Mouse (Mus musculus) thymus, adult 2 months (tissue): ENCODE data around the gene Abca6. TPM values are rescaled to one million over a fixed set of nuclear protein-coding genes. Genes with fewer than 3 reads are reported as not detected.

Source experiments
- DNase-seq: peaks from one replicate; pipeline ENCODE4 v3.0.0; 2021
- H3K27ac ChIP-seq: fragments of 200-500 bp; 2 replicates; pipeline ENCODE4 v1.5.1; 2012; ENCODE audit warnings: low read length, control low read depth; ENCODE audit not compliant: control insufficient read depth, insufficient read depth
- H3K27me3 ChIP-seq: fragments of 200-500 bp; 2 replicates; pipeline ENCODE4 v1.6.1; 2012; ENCODE audit warnings: mild to moderate bottlenecking, low read length, moderate library complexity, mixed read lengths; ENCODE audit not compliant: control insufficient read depth, insufficient read depth
- H3K36me3 ChIP-seq: fragments of 200-500 bp; 2 replicates; pipeline ENCODE4 v1.6.1; 2012; ENCODE audit warnings: mild to moderate bottlenecking, low read length, moderate library complexity; ENCODE audit not compliant: control insufficient read depth, insufficient read depth
- H3K4me1 ChIP-seq: fragments of 200-500 bp; replicated peaks from 2 replicates; pipeline ENCODE4 v1.6.1; 2012; ENCODE audit warnings: low read length; ENCODE audit not compliant: control insufficient read depth, insufficient read depth
- H3K4me3 ChIP-seq: fragments of 200-500 bp; 2 replicates; pipeline ENCODE4 v1.5.1; 2012; ENCODE audit warnings: mild to moderate bottlenecking, low read length, control low read depth, moderate library complexity; ENCODE audit not compliant: control insufficient read depth, insufficient read depth
- CTCF ChIP-seq: fragments of 200-500 bp; IDR thresholded peaks from 2 replicates; pipeline ENCODE4 v1.5.1; 2012; ENCODE audit warnings: mild to moderate bottlenecking, control low read depth, low read length, moderate library complexity, borderline replicate concordance; ENCODE audit not compliant: control insufficient read depth, poor library complexity, insufficient read depth; ENCODE audit errors: extremely low read depth
- POLR2A ChIP-seq: fragments of 200-500 bp; IDR thresholded peaks from 2 replicates; pipeline ENCODE4 v1.6.1; 2012; ENCODE audit warnings: mild to moderate bottlenecking, low read length, control low read depth, moderate library complexity; ENCODE audit not compliant: control insufficient read depth, poor library complexity, insufficient read depth; ENCODE audit errors: extremely low read depth
- WGBS: fragments of 180-500 bp; shearing (Covaris S2); methylation state at CpG from one replicate; pipeline ENCODE4 v1.1.7; 2018; 5-methylcytosine and 5-hydroxymethylcytosine counted together
- polyA plus RNA-seq: library from polyadenylated mRNA; depleted of rRNA; stranded (reverse); fragments of >200 nt; gene quantifications from 2 replicates; pipeline ENCODE4 v1.2.3, GENCODE M21; 2012; rRNA removed

Abca6 gene
- polyA plus RNA-seq, 1 experiment, result 0.24 TPM

DNA sequence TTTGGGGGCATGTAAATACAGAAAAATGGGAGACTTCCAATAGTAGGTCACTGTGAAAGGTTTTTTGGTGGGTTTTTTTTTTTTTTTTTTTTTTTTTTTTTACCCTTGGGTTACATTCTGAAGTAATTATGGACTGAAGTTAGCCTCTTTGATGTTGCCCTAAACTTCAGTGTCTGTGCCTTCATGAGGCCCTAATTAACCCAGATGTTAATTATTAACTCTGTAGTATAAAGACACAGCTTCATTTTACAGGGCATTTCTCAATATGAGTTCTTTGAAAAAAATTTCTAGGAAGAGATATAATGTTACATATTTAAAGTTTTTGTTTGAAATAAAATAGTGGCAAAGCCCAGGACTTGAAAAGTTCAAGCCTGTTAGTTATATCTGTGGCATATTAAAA, 86.2 kb downstream of the Abca6 start:
- Histone ChIP-seq H3K4me3 (no peak overlapping the region), H3K4me1 (no peaks in the 10 kb centered on the region), H3K36me3 (no peaks in the 10 kb centered on the region), H3K27ac (no peak overlapping the region), H3K27me3 (no peaks in the 10 kb centered on the region)
- no peak for DNase-seq
- TF ChIP-seq CTCF (no peak), POLR2A (no peak)

DNA sequence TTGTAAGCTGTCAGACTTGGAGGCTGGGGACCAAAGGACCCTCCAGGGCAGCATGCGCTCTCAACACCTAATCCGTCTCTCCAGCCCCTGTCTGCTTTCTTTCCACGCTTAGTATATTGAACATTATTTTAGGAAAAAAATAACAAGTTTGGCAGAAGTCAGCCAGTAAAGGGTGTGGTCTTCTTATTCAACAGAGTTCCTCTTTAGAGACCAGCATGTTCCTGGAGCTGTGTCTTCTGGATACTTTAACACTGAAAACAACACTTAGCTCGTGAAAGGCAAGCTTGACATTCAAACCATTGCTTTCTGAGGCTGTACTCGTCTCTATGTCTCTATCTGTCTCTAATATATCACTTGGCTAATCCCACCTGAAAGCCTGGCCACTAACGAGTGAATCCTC, 94.5 kb downstream of the Abca6 start:
- Histone ChIP-seq H3K27me3 (no peaks in the 10 kb centered on the region), H3K4me1 (no peaks in the 10 kb centered on the region), H3K4me3 (no peak overlapping the region), H3K36me3 (no peaks in the 10 kb centered on the region), H3K27ac (no peak overlapping the region)
- TF ChIP-seq POLR2A (no peak), CTCF (no peak)
- DNase-seq, result no peak
- 77% methylated on average over 6 of the region's 6 CpGs for WGBS

DNA sequence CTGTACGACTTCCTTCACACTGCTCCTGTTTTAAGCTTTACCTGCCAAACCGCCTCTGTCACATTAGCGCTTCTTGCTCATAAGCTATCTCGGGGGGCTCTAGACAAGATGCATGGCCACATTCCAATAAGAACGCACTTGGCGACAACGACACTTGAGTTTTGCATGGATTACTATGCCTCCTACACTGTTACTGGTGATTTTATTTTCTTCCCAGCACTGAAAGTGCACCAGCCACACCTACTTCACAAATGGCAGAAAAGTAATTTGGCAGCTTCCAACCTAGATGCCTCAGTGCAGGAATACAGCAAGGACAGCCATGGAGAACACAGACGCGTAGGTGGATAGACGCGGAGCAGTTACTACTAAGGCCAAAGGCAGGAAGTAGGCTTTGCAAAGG, 95.6 kb downstream of the Abca6 start:
- no peak overlapping the region for H3K27ac ChIP-seq
- no peak overlapping the region for H3K4me3 ChIP-seq
- H3K27me3 ChIP-seq, result no peaks in the 10 kb centered on the region
- no peak for DNase-seq
- WGBS, result 98% methylated on average over 11 of the region's 11 CpGs
- H3K4me1 ChIP-seq, result no peaks in the 10 kb centered on the region
- no peak for TF ChIP-seq CTCF
- TF ChIP-seq POLR2A, result no peak
- H3K36me3 ChIP-seq, result no peaks in the 10 kb centered on the region

- no peak overlapping the region for H3K27ac ChIP-seq
- no peaks in the 10 kb centered on the region for H3K4me1 ChIP-seq
- WGBS, result 97% methylated on average over 5 of the region's 5 CpGs
- H3K4me3 ChIP-seq, result no peak overlapping the region
- H3K27me3 ChIP-seq, result no peaks in the 10 kb centered on the region
- no peak for DNase-seq
- TF ChIP-seq CTCF (no peak), POLR2A (no peak)
- H3K36me3 ChIP-seq, result no peaks in the 10 kb centered on the region
Observed at GRCm38 (mm10) chr11:110147640-110148039, 103.9 kb downstream of the Abca6 start.

DNA sequence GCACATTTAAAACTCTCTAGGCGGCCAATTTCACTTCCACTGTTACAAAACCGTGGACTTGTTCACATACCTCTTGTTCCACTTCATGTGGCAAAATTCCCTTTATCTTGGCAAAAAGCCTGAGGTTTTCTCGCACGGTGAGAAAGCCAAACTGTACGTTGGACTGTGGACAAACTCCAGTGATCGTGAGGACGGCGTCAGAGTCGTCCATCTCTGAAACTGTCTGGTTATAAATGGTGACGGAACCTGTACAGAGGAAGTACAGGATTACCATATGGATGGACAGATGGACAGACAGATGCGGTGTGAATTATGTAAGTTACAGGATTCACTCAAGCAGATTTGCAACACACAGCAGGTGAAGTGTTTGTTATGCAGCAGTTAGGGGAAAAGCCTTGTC, 106.2 kb downstream of the Abca6 start:
- no peaks in the 10 kb centered on the region for H3K36me3 ChIP-seq
- H3K4me3 ChIP-seq, result no peak overlapping the region
- no peak for DNase-seq
- H3K27me3 ChIP-seq, result no peaks in the 10 kb centered on the region
- no peak for TF ChIP-seq CTCF
- no peak for TF ChIP-seq POLR2A
- 91% methylated on average over 11 of the region's 11 CpGs for WGBS
- no peak overlapping the region for H3K27ac ChIP-seq
- no peaks in the 10 kb centered on the region for H3K4me1 ChIP-seq

- H3K4me3 ChIP-seq, result no peak overlapping the region
- DNase-seq, result no peak
- no peaks in the 10 kb centered on the region for H3K27me3 ChIP-seq
- TF ChIP-seq POLR2A (no peak), CTCF (no peak)
- H3K36me3 ChIP-seq, result no peaks in the 10 kb centered on the region
- 90% methylated on average over 5 of the region's 5 CpGs for WGBS
- no peak overlapping the region for H3K27ac ChIP-seq
- H3K4me1 ChIP-seq, result no peaks in the 10 kb centered on the region
Observed at GRCm38 (mm10) chr11:110130760-110131159, 120.8 kb downstream of the Abca6 start.

Other genes with a start within 250 kb of the Abca6 start
- 1.6 and 3.2 TPM in 2 replicates for gene Abca8a, start 155.8 kb downstream of the Abca6 start, polyA plus RNA-seq
- 0.65 and 1.00 TPM in 2 replicates for gene Abca9, start 83.6 kb downstream of the Abca6 start, polyA plus RNA-seq
- gene Abca5, start 85.9 kb upstream of the Abca6 start, polyA plus RNA-seq, result 0.23 and 0.24 TPM in 2 replicates
- 6.7 and 8.1 TPM in 2 replicates for gene Map2k6, start 147.3 kb upstream of the Abca6 start, polyA plus RNA-seq